Mouse (Mus musculus) megakaryocyte, embryonic 14.5 days (primary cell): ENCODE results near the gene Dkkl1.

ENCODE experiments used
- FLI1 ChIP-seq: IDR thresholded peaks from 2 replicates; pipeline ENCODE4 v1.6.1; 2012; ENCODE audit warnings: low read length, inconsistent platforms, mixed read lengths
- GATA1 ChIP-seq: IDR thresholded peaks from 3 replicates; pipeline ENCODE4 v1.6.1; 2012; ENCODE audit warnings: mixed read lengths, low read length, inconsistent platforms, borderline replicate concordance

DNA sequence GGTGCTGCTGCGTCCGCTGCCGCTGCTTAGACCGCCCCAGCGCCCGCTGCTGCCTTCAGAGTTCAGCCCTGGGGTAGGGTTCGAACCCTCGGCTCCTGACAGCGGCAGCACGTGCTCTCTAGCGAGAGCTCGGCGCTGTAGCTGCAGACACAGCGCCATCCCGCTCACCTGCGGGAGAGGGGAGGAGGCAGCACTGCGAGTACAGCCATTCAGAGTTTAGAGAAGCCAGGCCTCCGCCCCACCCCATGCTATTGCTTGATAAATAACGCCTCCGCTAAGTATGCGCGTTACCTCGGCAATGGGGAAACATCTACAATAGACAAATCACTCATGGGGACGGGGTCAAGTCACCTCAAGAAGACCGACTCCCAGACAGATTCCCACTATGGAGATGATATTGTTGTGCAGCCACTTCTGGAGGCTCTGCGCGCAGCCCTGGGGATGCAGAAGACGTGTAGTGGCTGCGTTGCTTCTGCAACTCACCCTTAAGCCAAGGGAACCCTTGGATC, 22.4 kb upstream of the Dkkl1 start:
- TF ChIP-seq GATA1 (no peak), FLI1 (no peak)
